Mouse (Mus musculus) adrenal gland, postnatal 14 days (tissue): Measurements from ENCODE around the gene Cldn24. TPM values are rescaled to one million over a fixed set of nuclear protein-coding genes. Genes with fewer than 3 reads are reported as not detected.
A peak's percentile ranks its signal among the peaks of the same experiment; 100 is the strongest.

Experiments
- DNase-seq: peaks from one replicate; pipeline ENCODE4 v3.0.0; 2021; ENCODE audit warnings: mixed read lengths
- total RNA-seq: library from RNA; stranded (reverse); gene quantifications from 2 replicates; pipeline ENCODE4 v1.2.3, GENCODE M21; 2021

Gene Cldn24
- total RNA-seq, 1 experiment from 2014 or later = not detected

DNA sequence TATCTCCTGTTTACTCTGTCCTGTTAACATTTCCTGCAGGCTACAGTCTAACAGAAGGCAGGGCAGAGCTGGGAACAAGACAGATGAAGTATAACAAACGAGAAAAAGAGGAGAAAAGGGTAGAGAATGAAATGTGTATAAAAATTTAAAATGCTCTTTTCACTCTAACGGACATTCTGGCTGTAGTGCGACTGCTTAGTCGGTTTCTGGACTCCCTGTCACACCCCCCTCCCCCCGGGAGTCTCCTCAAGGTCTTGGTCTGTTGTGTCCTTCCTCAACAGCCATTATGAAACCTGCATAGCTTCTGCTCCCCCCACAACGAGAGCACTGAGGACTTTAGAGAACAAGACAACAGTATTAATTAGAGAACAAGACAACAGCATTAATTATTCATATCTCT, 10.7 kb downstream of the Cldn24 start:
- DNase-seq = peak; percentile 83

DNA sequence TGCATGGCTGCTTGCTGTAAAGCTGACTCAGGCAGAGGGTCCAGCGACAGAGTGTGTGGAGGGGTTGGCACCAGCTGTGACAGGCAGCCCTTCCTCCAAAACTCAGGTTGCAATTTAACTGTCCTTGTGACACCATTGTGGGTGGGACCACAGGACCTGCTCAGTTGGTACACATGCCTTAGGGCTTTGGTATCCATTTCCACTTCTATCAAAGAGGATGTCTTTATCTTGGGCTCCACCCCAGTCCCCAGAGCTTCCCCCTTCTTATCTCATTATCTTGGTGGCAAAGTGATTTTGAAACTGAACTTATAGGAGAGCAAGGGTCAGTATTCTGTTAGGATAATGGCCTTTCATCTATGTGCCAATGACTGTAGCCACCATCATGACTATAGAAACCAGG, 12.0 kb downstream of the Cldn24 start:
- no peak for DNase-seq

DNA sequence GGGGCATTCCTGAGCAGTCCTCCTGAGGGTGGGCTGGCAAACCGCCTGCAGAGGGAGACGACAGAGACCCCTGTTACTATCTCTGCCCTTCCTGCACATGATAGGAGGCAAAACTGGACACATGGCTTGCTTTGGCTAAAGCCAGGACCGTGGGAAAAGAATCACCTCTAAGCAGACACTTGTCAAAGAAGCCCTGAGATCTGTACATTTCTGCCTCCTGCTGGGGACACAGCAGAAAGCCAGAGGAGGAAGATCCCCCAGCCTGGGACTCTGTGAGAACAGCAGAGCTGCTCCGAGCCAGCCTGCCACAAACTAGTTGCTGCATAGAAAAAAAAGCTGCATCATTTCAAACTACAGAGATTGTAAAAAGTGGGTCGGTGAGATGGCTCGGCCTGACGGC, 21.1 kb downstream of the Cldn24 start:
- DNase-seq = no peak

DNA sequence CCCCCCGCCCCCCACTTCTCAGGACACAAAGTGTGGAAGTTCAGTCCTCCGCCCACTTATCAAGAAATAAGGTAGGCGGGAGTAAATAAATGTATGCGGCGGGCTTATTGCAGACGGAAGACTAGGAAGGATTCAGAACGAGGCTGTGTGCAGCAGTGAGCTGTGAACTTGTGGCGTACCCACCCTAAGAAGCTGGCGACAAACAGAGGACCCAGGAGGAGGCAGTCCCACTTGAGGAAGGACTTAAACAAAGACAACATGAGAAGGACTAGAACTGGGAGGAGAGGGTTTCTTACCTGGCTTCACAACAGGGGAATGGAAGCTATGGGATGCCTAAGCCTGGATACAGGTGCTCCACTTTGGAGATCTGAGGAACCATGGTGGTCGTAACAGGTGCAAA, 21.7 kb downstream of the Cldn24 start:
- no peak for DNase-seq

DNA sequence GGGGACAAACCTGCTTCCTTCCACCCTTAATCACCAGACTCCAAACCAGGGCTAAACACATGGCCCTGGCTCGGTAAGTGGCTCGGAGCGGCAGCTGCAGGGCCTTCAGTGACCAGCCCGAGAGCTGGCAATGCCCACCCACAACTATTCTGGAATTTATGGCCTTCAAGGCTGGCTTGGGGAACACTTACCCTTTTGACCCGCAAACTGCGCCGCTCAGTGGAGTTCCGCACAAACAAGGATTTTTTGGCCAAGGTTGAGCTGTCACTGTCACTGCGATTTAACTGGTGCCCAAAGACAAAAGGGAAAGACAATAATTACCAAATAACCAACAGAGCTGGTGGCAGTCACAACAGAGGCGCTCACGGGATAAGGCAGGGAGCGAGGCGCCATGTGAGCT, 24.0 kb downstream of the Cldn24 start:
- peak; percentile 72 for DNase-seq

DNA sequence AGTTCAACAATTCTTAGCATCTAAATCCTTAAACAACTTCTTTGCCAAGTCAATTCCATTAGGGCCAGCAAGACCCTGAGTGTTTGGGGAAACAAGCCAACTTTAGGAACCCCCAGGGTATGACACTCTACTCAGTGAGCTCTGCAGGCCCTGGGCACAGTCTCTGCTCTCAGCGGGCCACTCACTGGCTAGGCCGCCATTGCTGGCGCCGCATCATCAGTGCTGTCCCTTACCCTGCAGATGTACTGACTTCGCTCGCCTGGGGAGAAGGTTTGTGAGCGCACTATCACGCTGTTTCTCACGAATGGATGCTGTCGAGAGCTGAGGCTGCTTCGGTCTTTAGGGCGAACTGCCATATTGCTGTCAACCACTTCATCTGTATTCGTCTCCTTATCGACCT, 25.2 kb downstream of the Cldn24 start:
- no peak for DNase-seq

DNA sequence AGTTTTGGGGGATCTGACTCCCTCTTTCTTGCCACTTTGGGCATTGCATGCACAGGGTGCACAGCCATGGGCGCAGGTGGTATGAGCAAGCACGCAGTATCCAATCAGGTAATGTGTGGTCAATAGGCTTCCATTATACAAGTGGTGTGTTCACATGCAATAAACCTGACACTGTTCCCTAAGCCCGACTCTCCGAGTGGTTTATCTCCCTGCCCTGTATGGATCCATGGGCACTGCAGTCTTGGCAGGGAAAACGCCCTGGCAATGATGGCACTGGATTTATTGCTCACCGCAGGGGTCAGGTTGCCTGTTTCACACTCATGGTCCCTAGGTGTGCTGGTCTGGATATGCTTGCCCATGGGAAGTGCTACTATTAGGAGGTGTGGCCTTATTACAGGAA, 26.0 kb downstream of the Cldn24 start:
- no peak for DNase-seq

DNA sequence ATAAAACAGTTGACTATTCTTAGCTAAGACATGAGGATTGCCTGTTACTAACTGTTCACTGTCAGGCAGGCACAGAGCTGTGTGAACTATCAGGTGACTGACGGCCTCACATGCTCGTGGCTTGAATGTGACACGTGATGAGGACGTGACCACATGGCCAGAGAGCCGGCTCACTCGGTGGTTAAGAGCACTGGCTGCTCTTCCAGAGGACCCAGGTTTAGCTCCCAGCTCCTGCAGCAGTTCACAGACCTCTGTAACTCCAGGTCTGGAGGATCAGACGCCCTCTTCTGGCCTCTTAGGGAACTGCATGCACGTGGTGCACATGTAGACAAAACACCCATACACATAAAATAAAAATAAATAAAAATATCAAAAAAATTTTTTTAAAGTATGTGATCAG, 27.9 kb downstream of the Cldn24 start:
- DNase-seq = no peak

DNA sequence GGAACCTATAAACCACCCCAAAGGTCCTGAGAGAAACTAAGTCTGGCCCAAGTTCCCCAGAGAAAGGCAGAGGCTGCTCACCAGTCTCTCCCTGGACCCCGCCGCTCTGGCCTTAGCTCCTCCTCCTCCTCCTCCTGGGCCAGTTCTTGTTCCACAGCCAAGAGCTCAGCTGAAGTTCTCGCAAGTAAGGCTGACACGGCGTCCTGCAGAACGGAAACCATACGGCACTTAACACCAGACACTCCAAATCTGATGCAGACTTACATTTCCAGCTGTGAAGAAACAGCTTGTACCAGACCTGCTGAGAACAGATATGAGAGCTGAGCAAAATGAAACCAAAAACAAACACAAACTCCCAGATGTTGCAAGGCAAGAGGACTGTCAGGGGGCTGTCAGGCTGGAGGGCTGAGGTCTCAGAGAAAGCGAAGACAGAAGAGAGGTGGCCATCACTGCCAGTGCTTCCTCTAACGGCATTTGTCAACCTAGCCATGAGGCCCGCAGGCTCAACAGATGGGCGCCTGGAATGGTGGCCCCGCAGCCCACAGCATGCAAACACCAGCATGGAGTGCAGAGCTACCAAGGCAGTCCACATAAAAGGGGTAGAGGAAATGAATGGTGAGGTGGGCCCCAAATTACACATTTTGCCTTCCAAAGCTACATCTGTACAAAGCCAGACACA, 30.0 kb downstream of the Cldn24 start:
- peak; percentile 48 for DNase-seq

DNA sequence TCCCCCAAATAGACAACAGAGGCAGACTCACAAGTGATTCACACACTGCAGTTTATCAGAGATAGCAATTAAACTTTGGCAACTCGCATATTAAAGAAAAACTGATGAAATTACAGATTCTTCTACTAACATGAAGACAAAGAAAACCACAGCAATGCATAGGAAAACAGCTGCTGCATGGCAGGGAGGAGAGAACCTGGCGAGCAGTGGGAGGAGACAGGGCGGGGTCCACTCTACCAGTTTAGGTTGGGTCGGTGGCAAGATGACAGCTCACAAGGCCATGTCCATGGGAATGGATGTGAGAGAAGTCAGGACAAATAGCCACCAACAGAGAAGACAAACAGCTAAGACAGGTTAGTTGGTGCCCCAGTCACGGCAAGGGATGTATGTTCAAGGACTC, 30.8 kb downstream of the Cldn24 start:
- DNase-seq = no peak

DNA sequence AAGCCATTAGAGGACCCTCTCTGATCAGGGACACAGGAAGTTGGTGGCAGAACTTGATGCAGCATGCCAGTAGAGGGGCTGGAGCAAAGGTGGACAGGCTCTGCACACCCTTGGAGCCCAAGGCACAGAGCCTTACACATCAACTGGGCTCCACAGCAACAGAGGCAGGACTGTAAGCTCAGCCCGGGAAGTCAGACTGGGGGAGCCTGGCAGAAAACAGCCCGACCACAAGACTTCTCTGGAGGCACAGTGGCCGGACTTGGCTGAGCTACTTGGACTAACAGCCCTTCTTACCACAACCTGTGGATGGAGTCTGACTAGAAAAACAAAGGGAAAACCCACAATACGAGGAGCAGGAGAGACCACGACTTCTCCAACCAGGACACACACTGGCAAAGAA, 31.4 kb downstream of the Cldn24 start:
- no peak for DNase-seq

DNA sequence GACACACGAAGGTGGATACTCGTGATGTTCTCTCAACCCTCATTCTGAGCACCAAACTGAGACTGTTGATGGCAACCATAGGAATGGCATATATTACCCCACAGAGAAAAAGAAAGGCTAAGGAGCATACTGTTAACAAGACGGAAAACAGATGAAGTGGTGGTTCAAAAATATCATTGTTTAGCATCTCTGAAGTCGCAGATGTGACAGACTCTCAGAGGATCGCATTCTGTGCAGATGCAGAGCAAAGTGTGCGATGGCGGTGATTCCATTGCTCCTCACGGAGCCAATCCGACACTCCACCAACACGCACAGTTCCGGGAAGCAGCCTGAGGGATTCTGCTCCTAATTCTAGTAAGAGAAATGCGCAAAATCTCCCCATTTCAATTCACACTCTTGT, 37.3 kb downstream of the Cldn24 start:
- DNase-seq = no peak

DNA sequence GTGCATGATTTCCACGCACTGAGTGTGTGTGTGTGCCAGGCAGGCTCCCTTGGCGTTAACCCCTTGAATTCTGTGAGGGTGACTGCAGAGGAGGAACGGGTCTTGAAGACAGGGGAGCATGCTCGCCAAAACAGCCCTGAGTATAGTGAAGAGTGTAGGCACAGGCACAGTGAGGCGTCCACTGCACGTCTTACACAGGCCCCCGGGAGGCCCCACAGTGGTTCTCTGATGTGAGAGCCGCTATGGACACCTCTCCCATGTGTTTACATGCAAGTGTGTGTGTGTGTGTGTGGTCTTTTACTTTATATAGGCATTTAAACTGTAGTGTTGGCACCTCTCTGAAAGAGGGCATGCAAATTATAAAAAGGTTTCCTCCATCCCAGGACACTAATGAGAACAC, 44.6 kb downstream of the Cldn24 start:
- DNase-seq = no peak

DNA sequence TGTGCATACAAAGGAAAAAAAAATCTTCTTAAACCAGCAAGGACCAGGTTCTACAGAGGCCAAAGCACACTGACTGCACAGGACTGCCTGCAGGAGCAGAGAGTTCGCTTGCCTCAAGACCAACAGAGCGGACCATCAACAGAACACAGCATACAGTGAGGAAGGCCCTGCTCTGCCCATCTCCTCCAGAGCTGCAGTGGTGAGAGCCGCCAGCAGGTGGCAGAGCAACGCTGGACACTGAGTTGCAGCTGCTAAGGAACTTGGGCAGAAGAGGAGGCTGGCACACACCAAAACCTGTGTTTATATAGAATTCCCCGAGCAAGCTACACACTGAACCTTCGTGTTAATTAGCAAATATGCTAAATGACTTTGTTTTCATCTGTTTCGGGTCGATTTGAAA, 45.1 kb downstream of the Cldn24 start:
- DNase-seq = peak; percentile 89

Other genes with a start within 250 kb of the Cldn24 start
- gene Ing2, start 146.6 kb upstream of the Cldn24 start, total RNA-seq = 20.8 and 21.2 TPM in 2 replicates
- 12.7 and 14.0 TPM in 2 replicates for gene Cdkn2aip, start 108.2 kb upstream of the Cldn24 start, total RNA-seq
- gene Cldn22, start 2.3 kb downstream of the Cldn24 start, total RNA-seq = 0.53 and 0.59 TPM in 2 replicates
- gene Wwc2, start 168.8 kb downstream of the Cldn24 start, total RNA-seq = 24.6 and 26.5 TPM in 2 replicates